Mouse (Mus musculus): ENCODE results near the gene Epb41l1.
A peak's percentile ranks its signal among the peaks of the same experiment; 100 is the strongest.

Epb41l1 gene

GRCm38 (mm10) chr2:156425618-156426017 is 4.9 kb downstream of the Epb41l1 start:
- DNase-seq (ENCODE audit: low read depth): no peak

- DNase-seq (ENCODE audit: low read depth): no peak
Measured at GRCm38 (mm10) chr2:156426151-156426550, 5.4 kb downstream of the Epb41l1 start.

- no peak for DNase-seq (ENCODE audit: low read depth)
Measured at GRCm38 (mm10) chr2:156429836-156430235, 9.1 kb downstream of the Epb41l1 start.

GRCm38 (mm10) chr2:156430326-156430725 is 9.6 kb downstream of the Epb41l1 start:
- peak; percentile 37 for DNase-seq (ENCODE audit: low read depth)

GRCm38 (mm10) chr2:156431409-156431808 is 10.7 kb downstream of the Epb41l1 start:
- no peak for DNase-seq (ENCODE audit: low read depth)

- no peak for DNase-seq (ENCODE audit: low read depth)
Measured at GRCm38 (mm10) chr2:156432086-156432485, 11.4 kb downstream of the Epb41l1 start.

- no peak for DNase-seq (ENCODE audit: low read depth)
Measured at GRCm38 (mm10) chr2:156432874-156433868, 12.5 kb downstream of the Epb41l1 start.

- no peak for DNase-seq (ENCODE audit: low read depth)
Measured at GRCm38 (mm10) chr2:156437637-156438036, 16.9 kb downstream of the Epb41l1 start.

GRCm38 (mm10) chr2:156439666-156440462 is 19.2 kb downstream of the Epb41l1 start:
- peak; percentile 79 for DNase-seq (ENCODE audit: low read depth)

- DNase-seq (ENCODE audit: low read depth): peak; percentile 82
Measured at GRCm38 (mm10) chr2:156441909-156442308, 21.2 kb downstream of the Epb41l1 start.

- no peak for DNase-seq (ENCODE audit: low read depth)
Measured at GRCm38 (mm10) chr2:156443323-156443722, 22.6 kb downstream of the Epb41l1 start.

GRCm38 (mm10) chr2:156446489-156447035 is 25.9 kb downstream of the Epb41l1 start:
- DNase-seq (ENCODE audit: low read depth): no peak

- no peak for DNase-seq (ENCODE audit: low read depth)
Measured at GRCm38 (mm10) chr2:156447413-156448295, 26.9 kb downstream of the Epb41l1 start.

GRCm38 (mm10) chr2:156451225-156452148 is 30.8 kb downstream of the Epb41l1 start:
- no peak for DNase-seq (ENCODE audit: low read depth)

GRCm38 (mm10) chr2:156452149-156452536 is 31.4 kb downstream of the Epb41l1 start:
- no peak for DNase-seq (ENCODE audit: low read depth)

- no peak for DNase-seq (ENCODE audit: low read depth)
Measured at GRCm38 (mm10) chr2:156453822-156454221, 33.1 kb downstream of the Epb41l1 start.

GRCm38 (mm10) chr2:156455508-156456108 is 34.9 kb downstream of the Epb41l1 start:
- no peak for DNase-seq (ENCODE audit: low read depth)

GRCm38 (mm10) chr2:156456386-156457342 is 36.0 kb downstream of the Epb41l1 start:
- no peak for DNase-seq (ENCODE audit: low read depth)

GRCm38 (mm10) chr2:156457343-156457717 is 36.6 kb downstream of the Epb41l1 start:
- no peak for DNase-seq (ENCODE audit: low read depth)

All from 416B (cell line).